Mouse (Mus musculus): ENCODE measurements at regions not wholly inside any gene's neighbourhood (a gene's known extent, or its start where the extent isn't known, plus 50 kb on each side); places are given as distances from the start of the nearest gene placed in this dataset.
A peak's percentile ranks its signal among the peaks of the same experiment; 100 is the strongest.

DNA sequence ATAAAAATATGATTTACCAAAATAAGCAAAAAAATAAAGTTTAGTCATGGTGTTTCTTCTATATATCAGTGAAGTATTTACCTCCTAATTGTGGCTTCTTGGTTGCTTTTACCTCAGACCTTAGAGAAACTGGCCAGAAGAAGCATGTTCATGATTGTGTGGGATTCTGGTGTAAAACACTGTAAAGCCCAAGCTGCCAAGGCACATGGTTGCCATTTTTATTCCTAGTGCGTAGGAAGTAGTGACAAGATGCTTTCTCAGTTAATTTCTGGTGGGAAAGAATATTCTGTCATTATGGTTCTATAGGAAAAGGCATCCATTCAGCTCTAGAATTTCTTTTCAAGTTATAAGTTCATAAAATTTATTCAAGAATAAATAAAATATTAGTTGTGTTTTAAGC is 805.2 kb downstream of the Olfm4 start:
- DNase-seq (ENCODE audit: extremely low spot score, low spot score) = no peak

- no peak for DNase-seq (ENCODE audit: extremely low spot score, low spot score)
Observed at GRCm38 (mm10) chr14:80799370-80799959, 815.6 kb downstream of the Olfm4 start.

- DNase-seq (ENCODE audit: extremely low spot score, low spot score) = no peak
Observed at GRCm38 (mm10) chr14:80830476-80830875, 846.6 kb downstream of the Olfm4 start.

- no peak for DNase-seq (ENCODE audit: extremely low spot score, low spot score)
Observed at GRCm38 (mm10) chr14:80844550-80844949, 860.7 kb downstream of the Olfm4 start.

- DNase-seq (ENCODE audit: extremely low spot score, low spot score) = peak; percentile 70
Observed at GRCm38 (mm10) chr14:80845576-80846269, 861.8 kb downstream of the Olfm4 start.

DNA sequence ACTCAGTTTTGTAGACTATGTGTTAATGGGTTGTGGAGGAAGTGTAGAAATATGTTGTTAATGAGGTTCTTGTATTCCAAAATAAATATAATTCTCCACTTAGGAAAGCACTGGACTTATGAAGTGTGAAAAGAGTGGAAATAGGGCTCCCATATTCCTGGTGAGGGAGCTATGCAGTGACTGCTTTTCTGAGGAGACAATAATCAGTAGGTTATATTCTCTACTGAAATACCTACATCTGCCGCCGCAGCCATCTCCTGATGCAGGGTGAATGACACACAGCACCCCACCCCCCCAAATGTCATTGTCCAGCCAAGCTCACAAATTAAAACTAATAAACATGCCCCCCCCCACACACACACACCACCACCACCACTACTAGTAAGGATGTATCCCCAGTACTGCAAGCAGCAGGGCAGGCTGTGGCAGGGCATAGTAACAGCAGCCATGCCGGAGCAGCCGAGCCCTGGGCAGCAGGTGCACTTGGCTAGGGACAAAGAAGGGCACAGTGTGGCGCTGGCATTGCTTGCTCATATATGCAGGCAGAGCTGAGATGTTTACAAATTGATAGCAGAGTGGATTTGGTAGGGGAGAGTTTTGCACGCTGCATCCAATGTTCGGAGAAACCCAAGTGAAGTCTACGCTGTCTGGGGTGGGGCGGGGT is 862.7 kb downstream of the Olfm4 start:
- DNase-seq (ENCODE audit: extremely low spot score, low spot score) = no peak
